In the genomic region with DNA sequence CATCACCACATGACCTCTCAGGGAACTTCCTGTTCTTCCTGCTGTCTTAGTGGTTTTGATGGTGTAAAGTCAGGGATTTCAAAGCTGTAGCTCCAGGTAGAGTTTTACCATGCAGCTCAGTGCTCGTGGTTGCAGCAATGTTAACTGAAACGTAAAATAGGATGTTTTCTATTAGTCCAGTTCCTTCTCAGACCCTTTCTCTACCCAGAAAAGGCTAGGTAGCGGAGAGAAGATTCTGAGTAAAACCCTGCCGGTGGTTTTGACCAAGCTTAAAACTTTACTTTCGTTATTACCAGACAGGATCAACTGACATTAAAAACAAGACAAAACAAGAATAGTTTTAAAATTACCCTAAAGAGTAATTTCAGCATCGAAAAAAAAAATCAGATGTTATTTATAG, we compare ENCODE assay signal across 22 mouse cellular contexts. TPM values are rescaled to one million over a fixed set of nuclear protein-coding genes. Genes with fewer than 3 reads are reported as not detected.
DNase-seq lines count a peak whose midpoint lies in the region; ATAC-seq lines count a peak whose summit lies in the region.
"Had no signal": no experiment of that assay in that cellular context is flagged by ENCODE, and none has a peak within 500 bp of the region (broad histone marks: within the 10 kb centered on the region; RNA-seq: fewer than 3 reads in every experiment).

No protein-coding gene starts in this region.

- DNase-seq in B cell, adult 2 months = peak; percentile 31 to 35
- DNase-seq in splenic B cell, adult 2 months (ENCODE audit: low read depth, low spot score) = peak; percentile 48
- no peak for DNase-seq in lung, adult 18-20 months
- no peak for DNase-seq in right cerebral cortex, postnatal 4 days
- DNase-seq in heart, adult 11 months = no peak
- DNase-seq: adrenal gland, postnatal 10 days; cerebellum, adult 2 months; cerebellum, postnatal 25 days; heart, postnatal 14 days; kidney, adult 2 months; kidney, postnatal 10 days; left cerebral cortex, postnatal 4 days; liver; thymus, postnatal 25 days had no signal

- ATAC-seq in CD4-positive, CD25-positive, alpha-beta regulatory T cell, adult 4 months = peak; percentile 19
- ATAC-seq in inflammation-experienced regulatory T-cells, adult 6 months = peak; percentile 14
- ATAC-seq: forebrain, embryonic 15.5 days; midbrain, embryonic 13.5 days had no signal

- no peaks in the 10 kb centered on the region for H3K27me3 ChIP-seq in splenic B cell, adult 2 months (ENCODE audit: control insufficient read depth, insufficient read depth, low read length, poor library complexity, severe bottlenecking)
- H3K27me3 ChIP-seq: heart, embryonic 13.5 days; neural tube, embryonic 12.5 days had no signal

- no peaks in the 10 kb centered on the region for H3K36me3 ChIP-seq in splenic B cell, adult 2 months (ENCODE audit: control insufficient read depth, insufficient read depth, low read length, poor library complexity, severe bottlenecking)
- H3K36me3 ChIP-seq: embryonic facial prominence, embryonic 15.5 days; forebrain, embryonic 15.5 days; heart, embryonic 13.5 days; liver, embryonic 15.5 days; midbrain, embryonic 13.5 days; neural tube, embryonic 12.5 days had no signal

RNA-seq across cellular contexts. Expression of a gene that starts 3.7 kb away (rescaled TPM):
- 10 to 100 TPM; 69.5 to 73.5 TPM for polyA plus RNA-seq in CD4-positive, CD25-positive, alpha-beta regulatory T cell, adult 4 months (2017; shearing (Covaris generic))
- 10 to 100 TPM; 46.9 to 77.2 (median 63.8) TPM for polyA plus RNA-seq in inflammation-experienced regulatory T-cells, adult 6 months (2017; shearing (Covaris generic))

Comparison
In these comparisons a context has a peak if more than half of its experiments do, and no peak if none do; other contexts are left out.
1. DNase-seq: peak in B cell, adult 2 months (2 of 2) and splenic B cell, adult 2 months (single experiment); none in lung, adult 18-20 months (0 of 2), right cerebral cortex, postnatal 4 days (single experiment) and heart, adult 11 months (single experiment).